Mouse (Mus musculus): Measurements from ENCODE around the gene Fignl2.

- TF ChIP-seq POLR2A (IDR thresholded peaks at IDR 0.05; ENCODE audit: control insufficient read depth in 1 of 2, insufficient read depth in 1 of 2, low read depth in 1 of 2, low read length in 2 of 2, poor library complexity in 1 of 2) (no peak), POLR2AphosphoS2 (IDR thresholded peaks at IDR 0.05; ENCODE audit: low read length) (no peak), EP300 (IDR thresholded peaks at IDR 0.05; ENCODE audit: low read depth in 1 of 2, low read length in 2 of 2) (no peak)
Observed at GRCm38 (mm10) chr15:101059570-101060279, 18.6 kb downstream of the Fignl2 start.

Measured in MEL (cell line).